ENCODE assay signal across 8 mouse cellular contexts in the genomic region with DNA sequence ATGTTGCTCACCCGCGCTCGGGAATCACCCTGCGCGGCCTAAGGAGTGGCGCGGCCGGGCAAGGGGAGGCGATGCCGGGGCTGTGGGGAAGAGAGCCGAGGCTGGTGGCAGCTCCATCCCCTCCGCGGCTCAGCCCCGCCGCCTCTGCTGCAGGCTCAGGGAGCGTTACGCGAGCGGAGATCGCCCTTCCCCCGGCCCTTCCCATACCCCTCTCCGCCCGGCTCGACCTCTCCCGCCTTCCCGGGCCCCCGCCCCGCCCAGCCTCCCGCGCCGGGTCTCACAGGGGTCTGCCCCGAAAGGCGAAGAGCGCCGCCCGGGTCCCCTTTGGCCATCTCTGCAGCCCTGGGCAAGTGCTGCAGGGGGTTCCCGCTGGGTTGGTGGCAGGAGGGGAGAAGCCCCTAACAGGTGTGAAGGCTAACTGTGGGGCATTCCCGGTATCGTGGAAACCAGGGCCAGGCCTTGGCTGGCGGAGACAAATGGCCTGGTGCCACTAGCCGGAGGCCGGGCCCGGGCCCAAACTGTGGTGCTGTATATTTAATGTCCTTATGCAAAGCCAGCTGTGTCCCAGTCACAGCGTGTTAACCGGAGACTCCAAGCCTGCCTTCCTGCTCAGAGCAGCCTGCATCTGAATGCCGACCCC. TPM values are rescaled to one million over a fixed set of nuclear protein-coding genes. Genes with fewer than 3 reads are reported as not detected.
DNase-seq lines count a peak whose midpoint lies in the region; ATAC-seq and TF ChIP-seq lines count a peak whose summit lies in the region.

A gene (minus strand): TSS at position 352 of the 640 bp plus-strand sequence.

- no peaks in the 10 kb centered on the region for H3K36me3 ChIP-seq in erythroblast, embryonic 14.5 days (ENCODE audit: control insufficient read depth)
- no peaks in the 10 kb centered on the region for H3K36me3 ChIP-seq in intestine, postnatal 0 days (ENCODE audit: control insufficient read depth, insufficient read depth)
- no peaks in the 10 kb centered on the region for H3K36me3 ChIP-seq in midbrain, embryonic 14.5 days (ENCODE audit: control insufficient read depth, insufficient read depth, low read length)
- no peaks in the 10 kb centered on the region for H3K36me3 ChIP-seq in testis, adult 2 months (ENCODE audit: control insufficient read depth, insufficient read depth, low read length)

- H3K27ac ChIP-seq in intestine, postnatal 0 days (ENCODE audit: low read depth, low read length) = no peak within 1 kb of the TSS
- H3K27ac ChIP-seq in midbrain, embryonic 14.5 days (replicated peaks; ENCODE audit: low read depth, low read length) = peak within 1 kb of the TSS; percentile 92
- no peak within 1 kb of the TSS for H3K27ac ChIP-seq in testis, adult 2 months (ENCODE audit: control insufficient read depth, insufficient read depth, low read depth, low read length)

- peak within 1 kb of the TSS; percentile 2 for H3K4me3 ChIP-seq in erythroblast, embryonic 14.5 days (replicated peaks)
- peak within 1 kb of the TSS; percentile 60 for H3K4me3 ChIP-seq in intestine, postnatal 0 days (ENCODE audit: low read depth, low read length)
- peak within 1 kb of the TSS; percentile 77 for H3K4me3 ChIP-seq in midbrain, embryonic 14.5 days (replicated peaks; ENCODE audit: low read depth, low read length)
- peak within 1 kb of the TSS; percentile 25 for H3K4me3 ChIP-seq in testis, adult 2 months (ENCODE audit: control insufficient read depth, low read depth, low read length)

- H3K4me2 ChIP-seq in intestine, postnatal 0 days (replicated peaks; ENCODE audit: low read depth) = peak within 1 kb of the TSS; percentile 97
- peak within 1 kb of the TSS; percentile 89 for H3K4me2 ChIP-seq in midbrain, embryonic 14.5 days (ENCODE audit: low read length)

- no peak for ATAC-seq in erythroblast, adult 5-6 weeks (replicated peaks; ENCODE audit: low FRiP score, poor library complexity, severe bottlenecking)
- ATAC-seq in intestine, postnatal 0 days = peak; percentile 20
- ATAC-seq in midbrain, embryonic 14.5 days (ENCODE audit: low FRiP score, low TSS enrichment) = peak; percentile 87

- peak; percentile 62 for DNase-seq in embryo, embryonic 10 days (ENCODE audit: low spot score)
- peak; percentile 7 to 21 for DNase-seq in gastrocnemius, postnatal 36 days
- peak; percentile 73 to 80 for DNase-seq in left cerebral cortex, postnatal 14 days (ENCODE audit: low spot score in 2 of 2)
- DNase-seq in midbrain, embryonic 14.5 days = peak; percentile 84

- H3K4me1 ChIP-seq in erythroblast, embryonic 14.5 days (ENCODE audit: control insufficient read depth) = no peaks in the 10 kb centered on the region
- no peaks in the 10 kb centered on the region for H3K4me1 ChIP-seq in intestine, postnatal 0 days (replicated peaks; ENCODE audit: control insufficient read depth, insufficient read depth, low read length)
- H3K4me1 ChIP-seq in midbrain, embryonic 14.5 days (ENCODE audit: control insufficient read depth, insufficient read depth, low read length) = no peaks in the 10 kb centered on the region
- peaks cover 9% of the 10 kb centered on the region for H3K4me1 ChIP-seq in testis, adult 2 months (ENCODE audit: control insufficient read depth, insufficient read depth, low read length)

- peaks cover 4% of the 10 kb centered on the region; the same call in 1 of the 2 replicates for H3K9me3 ChIP-seq in erythroblast, embryonic 14.5 days (ENCODE audit: control insufficient read depth, low read length)
- no peaks in the 10 kb centered on the region for H3K9me3 ChIP-seq in intestine, postnatal 0 days (ENCODE audit: control insufficient read depth)
- H3K9me3 ChIP-seq in midbrain, embryonic 14.5 days (ENCODE audit: control insufficient read depth, low read length) = no peaks in the 10 kb centered on the region

- H3K9ac ChIP-seq in intestine, postnatal 0 days (ENCODE audit: low read depth, low read length) = peak within 1 kb of the TSS; percentile 40; the same call in 1 of the 2 replicates
- H3K9ac ChIP-seq in midbrain, embryonic 14.5 days (replicated peaks; ENCODE audit: low read length) = peak within 1 kb of the TSS; percentile 94

- intact Hi-C loops in gastrocnemius, postnatal 36 days (cut with DNase I) = no loop called here
- intact Hi-C loops in left cerebral cortex, postnatal 14 days (cut with DNase I) = loop anchor here (1.0 kb wide), 1 partner anchor 61 kb away; no protein-coding TSS in a partner anchor

- TF ChIP-seq CTCF in intestine, postnatal 0 days (IDR thresholded peaks at IDR 0.05; ENCODE audit: low read depth) = no peak
- no peak for TF ChIP-seq CTCF in testis, adult 2 months (IDR thresholded peaks at IDR 0.05; ENCODE audit: control insufficient read depth, insufficient read depth, insufficient replicate concordance, low read depth, low read length)

- TF ChIP-seq POLR2A in testis, adult 2 months (IDR thresholded peaks at IDR 0.05; ENCODE audit: control insufficient read depth, low read depth, low read length) = no peak

- H3K27me3 ChIP-seq in erythroblast, embryonic 14.5 days (ENCODE audit: control insufficient read depth) = peaks cover 30% of the 10 kb centered on the region
- H3K27me3 ChIP-seq in intestine, postnatal 0 days (replicated peaks; ENCODE audit: control insufficient read depth, insufficient read depth, low read length) = peaks cover 16% of the 10 kb centered on the region
- H3K27me3 ChIP-seq in midbrain, embryonic 14.5 days (ENCODE audit: control insufficient read depth, insufficient read depth, low read length) = no peaks in the 10 kb centered on the region
- H3K27me3 ChIP-seq in testis, adult 2 months (ENCODE audit: control insufficient read depth, insufficient read depth, low read length) = no peaks in the 10 kb centered on the region

- WGBS in intestine, postnatal 0 days = 1% methylated on average over 45 of the region's 46 CpGs
- WGBS in midbrain, embryonic 14.5 days = under 1% methylated on average over 46 of the region's 46 CpGs

RNA-seq across cellular contexts. Expression of the gene that starts here (rescaled TPM):
- not detected in 2 replicates for polyA plus RNA-seq in erythroblast, embryonic 14.5 days (2012)
- not detected in 2 replicates for total RNA-seq in erythroblast, adult 5-6 weeks (2015; ENCODE audit: low replicate concordance)
- total RNA-seq in erythroblast, adult 5-6 weeks (2017; ENCODE audit: low replicate concordance) = under 0.01 and 0.14 TPM in 2 replicates
- under 1 TPM; 0.13 to 0.27 TPM for total RNA-seq in gastrocnemius, postnatal 36 days (2021)
- 0.90 and 0.98 TPM in 2 replicates for polyA plus RNA-seq in intestine, postnatal 0 days (2015; fragmentation: Nextera tagmentation; extraction: Ambion mirVana)
- 10 to 100 TPM; 40.9 to 41.2 TPM for total RNA-seq in left cerebral cortex, postnatal 14 days (2021)
- 4.4 TPM in 2 replicates for polyA plus RNA-seq in midbrain, embryonic 14.5 days (2014; fragmentation: Nextera tagmentation; extraction: Ambion mirVana)
- polyA plus RNA-seq in testis, adult 2 months (2012; rRNA removed) = 0.02 TPM in 1 of 2 replicates, not detected in the other

Comparison
In these comparisons a context has a peak if more than half of its experiments do, and no peak if none do; other contexts are left out.
1. RNA of the gene that starts here (total RNA-seq): 40.9 to 41.2 TPM in left cerebral cortex, postnatal 14 days; 0.13 to 0.27 TPM in gastrocnemius, postnatal 36 days and under 0.01 to 0.14 TPM in erythroblast, adult 5-6 weeks; every median in the first group is over 10 times any median in the second.
2. Peak in DNase-seq in gastrocnemius, postnatal 36 days; RNA of the gene not detected or under 1 TPM.
3. Peak in ATAC-seq, H3K4me3 ChIP-seq, H3K9ac ChIP-seq and H3K4me2 ChIP-seq in intestine, postnatal 0 days; RNA of the gene not detected or under 1 TPM.
4. H3K4me3 ChIP-seq: peak in every context shown above with its lines; median percentile 77 in midbrain, embryonic 14.5 days; 60 in intestine, postnatal 0 days; 25 in testis, adult 2 months; 2 in erythroblast, embryonic 14.5 days.
5. DNase-seq: peak in every context shown above with its lines; median percentile 84 in midbrain, embryonic 14.5 days; 76 in left cerebral cortex, postnatal 14 days; 62 in embryo, embryonic 10 days; 14 in gastrocnemius, postnatal 36 days.